Mouse (Mus musculus): Measurements from ENCODE around the gene Usp4. TPM values are rescaled to one million over a fixed set of nuclear protein-coding genes. Genes with fewer than 3 reads are reported as not detected.
A peak's percentile ranks its signal among the peaks of the same experiment; 100 is the strongest.

The Usp4 gene
- total RNA-seq, 2 experiments from 2014 or later, result 105 to 108 TPM

- peak; percentile 40 for DNase-seq
Observed at GRCm38 (mm10) chr9:108412221-108412620, 64.6 kb downstream of the Usp4 start.

- DNase-seq, result no peak
Observed at GRCm38 (mm10) chr9:108428384-108428783, 80.7 kb downstream of the Usp4 start, which contains the start of gene Ccdc36. Gene Ccdc36, minus strand, starts transcription at chr9:108428484.

GRCm38 (mm10) chr9:108431431-108432067, 83.9 kb downstream of the Usp4 start:
- peak; percentile 22 for DNase-seq

- DNase-seq, result no peak
Observed at GRCm38 (mm10) chr9:108436182-108436581, 88.5 kb downstream of the Usp4 start, which contains the start of gene BC048562. Gene BC048562, plus strand, starts transcription at chr9:108436482.

GRCm38 (mm10) chr9:108439176-108439575, 91.5 kb downstream of the Usp4 start:
- DNase-seq, result no peak

- DNase-seq, result no peak
Observed at GRCm38 (mm10) chr9:108440485-108440884, 92.8 kb downstream of the Usp4 start.

- no peak for DNase-seq
Observed at GRCm38 (mm10) chr9:108441236-108441919, 93.7 kb downstream of the Usp4 start.

Other genes starting within 250 kb of the Usp4 start
- under 1 TPM; 0.07 to 0.11 TPM for gene Bsn, start 157.5 kb upstream of the Usp4 start, total RNA-seq (2021)
- 100 to 1,000 TPM; 307 to 326 TPM for gene Dag1, start 83.9 kb upstream of the Usp4 start, total RNA-seq (2021)
- 10 to 100 TPM; 19.3 to 21.2 TPM for gene Nicn1, start 57.4 kb upstream of the Usp4 start, total RNA-seq (2021)
- 1 to 10 TPM; 3.6 to 6.0 TPM for gene Amt, start 51.0 kb upstream of the Usp4 start, total RNA-seq (2021)
- 100 to 1,000 TPM; 341 to 348 TPM for gene Rhoa, start 41.7 kb upstream of the Usp4 start, total RNA-seq (2021)
- gene Tcta, start 41.7 kb upstream of the Usp4 start, total RNA-seq (2021), result 10 to 100 TPM; 15.9 to 19.1 TPM
- gene Gpx1, start 8.9 kb upstream of the Usp4 start, total RNA-seq (2021), result 100 to 1,000 TPM; 159 to 185 TPM
- 1 to 10 TPM in 1 of 2 experiments, under 1 TPM in 1; 0.64 to 1.1 TPM for gene 1700102P08Rik, start 45.0 kb downstream of the Usp4 start, total RNA-seq (2021)
- gene Ccdc36, start 80.6 kb downstream of the Usp4 start, total RNA-seq (2021), result under 1 TPM; 0.10 to 0.11 TPM
- not detected for gene BC048562, start 88.6 kb downstream of the Usp4 start, total RNA-seq (2021)
- gene Ccdc71, start 112.7 kb downstream of the Usp4 start, total RNA-seq (2021), result 10 to 100 TPM; 27.0 to 28.4 TPM
- 10 to 100 TPM; 43.9 to 45.6 TPM for gene Klhdc8b, start 113.7 kb downstream of the Usp4 start, total RNA-seq (2021)
- 100 to 1,000 TPM; 217 to 229 TPM for gene Lamb2, start 131.9 kb downstream of the Usp4 start, total RNA-seq (2021)
- 100 to 1,000 TPM; 108 to 109 TPM for gene Usp19, start 142.7 kb downstream of the Usp4 start, total RNA-seq (2021)
- 10 to 100 TPM; 75.7 to 83.6 TPM for gene Qars, start 159.9 kb downstream of the Usp4 start, total RNA-seq (2021)
- gene Qrich1, start 169.0 kb downstream of the Usp4 start, total RNA-seq (2021), result 10 to 100 TPM; 93.5 to 94.0 TPM
- gene Impdh2, start 212.4 kb downstream of the Usp4 start, total RNA-seq (2021), result 10 to 100 TPM; 77.5 to 79.6 TPM
- 10 to 100 TPM; 57.0 to 64.2 TPM for gene Ndufaf3, start 219.6 kb downstream of the Usp4 start, total RNA-seq (2021)
- gene Dalrd3, start 222.0 kb downstream of the Usp4 start, total RNA-seq (2021), result 10 to 100 TPM; 20.6 to 21.6 TPM
- 10 to 100 TPM; 36.6 to 40.0 TPM for gene Wdr6, start 230.9 kb downstream of the Usp4 start, total RNA-seq (2021)
- 10 to 100 TPM; 13.2 to 13.4 TPM for gene P4htm, start 249.8 kb downstream of the Usp4 start, total RNA-seq (2021)